Mouse (Mus musculus) midbrain, embryonic 14.5 days (tissue): ENCODE data around the gene Angptl2. TPM values are rescaled to one million over a fixed set of nuclear protein-coding genes. Genes with fewer than 3 reads are reported as not detected.

Source experiments
- ATAC-seq: fragments of 200-750 bp; cut with Nextera tagmentation; 2 replicates; pipeline ENCODE4 v1.8.0; 2017; ENCODE audit warnings: moderate number of reproducible peaks, moderate library complexity; ENCODE audit not compliant: low FRiP score, low TSS enrichment
- DNase-seq: peaks from one replicate; pipeline ENCODE4 v3.0.0-alpha.2; 2015
- H3K27ac ChIP-seq: fragments of 300-500 bp; sonication (generic); replicated peaks from 2 replicates; pipeline ENCODE4 v1.5.1; 2014; ENCODE audit warnings: mild to moderate bottlenecking, low read depth, low read length, moderate library complexity
- H3K27me3 ChIP-seq: fragments of 300-500 bp; sonication (generic); 2 replicates; pipeline ENCODE4 v1.6.1; 2014; ENCODE audit warnings: low read length, control low read depth, mixed read lengths; ENCODE audit not compliant: control insufficient read depth, insufficient read depth
- H3K36me3 ChIP-seq: fragments of 300-500 bp; sonication (generic); 2 replicates; pipeline ENCODE4 v1.6.1; 2014; ENCODE audit warnings: low read length, control low read depth; ENCODE audit not compliant: control insufficient read depth, insufficient read depth
- H3K4me1 ChIP-seq: fragments of 300-500 bp; sonication (generic); 2 replicates; pipeline ENCODE4 v1.6.1; 2014; ENCODE audit warnings: mild to moderate bottlenecking, antibody characterized with exemption, low read length, control low read depth; ENCODE audit not compliant: control insufficient read depth, insufficient read depth
- H3K4me2 ChIP-seq: fragments of 300-500 bp; sonication (generic); 2 replicates; pipeline ENCODE4 v1.6.1; 2014; ENCODE audit warnings: mild to moderate bottlenecking, low read length, moderate library complexity
- H3K4me3 ChIP-seq: fragments of 300-500 bp; sonication (generic); replicated peaks from 2 replicates; pipeline ENCODE4 v1.5.1; 2014; ENCODE audit warnings: low read depth, low read length
- H3K9ac ChIP-seq: fragments of 300-500 bp; sonication (generic); replicated peaks from 2 replicates; pipeline ENCODE4 v1.6.1; 2014; ENCODE audit warnings: mild to moderate bottlenecking, low read length, moderate library complexity
- H3K9me3 ChIP-seq: fragments of 300-500 bp; sonication (generic); 2 replicates; pipeline ENCODE4 v1.6.1; 2016; ENCODE audit warnings: low read length, control low read depth, mixed read lengths; ENCODE audit not compliant: control insufficient read depth
- WGBS: fragments of 180-500 bp; shearing (Covaris S2); extraction: QIAGEN DNeasy Blood & Tissue Kit; methylation state at CpG from one replicate; pipeline ENCODE4 v1.1.7; 2014; 5-methylcytosine and 5-hydroxymethylcytosine counted together
- polyA plus RNA-seq: library from polyadenylated mRNA; unstranded; fragments of >200 nt; fragmentation: Nextera tagmentation; extraction: Ambion mirVana; gene quantifications from 2 replicates; pipeline ENCODE4 v1.2.1, GENCODE M21; 2014

Angptl2 gene
- polyA plus RNA-seq, 1 experiment from 2014 or later, result 10.1 TPM

- WGBS, result 87% methylated on average over 7 of the region's 7 CpGs
- Histone ChIP-seq H3K36me3 (peaks cover 10% of the 10 kb centered on the region; the same call in 1 of the 2 replicates), H3K4me1 (no peaks in the 10 kb centered on the region), H3K9me3 (no peaks in the 10 kb centered on the region), H3K9ac (no peak overlapping the region), H3K4me2 (no peak overlapping the region), H3K27me3 (no peaks in the 10 kb centered on the region), H3K4me3 (no peak overlapping the region), H3K27ac (no peak overlapping the region)
- DNase-seq (no peak), ATAC-seq (no peak)
These were observed 32.7 kb downstream of the Angptl2 start for GRCm38 (mm10) chr2:33248549-33248948.

GRCm38 (mm10) chr2:33249922-33250633 is 34.2 kb downstream of the Angptl2 start:
- no peak for ATAC-seq
- no peak overlapping the region for H3K27ac ChIP-seq
- no peak overlapping the region for H3K4me2 ChIP-seq
- 79% methylated on average over 3 of the region's 3 CpGs for WGBS
- no peaks in the 10 kb centered on the region for H3K4me1 ChIP-seq
- no peak overlapping the region for H3K4me3 ChIP-seq
- H3K9me3 ChIP-seq, result no peaks in the 10 kb centered on the region
- no peak overlapping the region for H3K9ac ChIP-seq
- H3K27me3 ChIP-seq, result no peaks in the 10 kb centered on the region
- peaks cover 15% of the 10 kb centered on the region; the same call in 1 of the 2 replicates for H3K36me3 ChIP-seq
- DNase-seq, result no peak

GRCm38 (mm10) chr2:33252751-33253150 is 36.9 kb downstream of the Angptl2 start:
- Histone ChIP-seq H3K27ac (no peak overlapping the region), H3K9ac (no peak overlapping the region), H3K4me3 (no peak overlapping the region), H3K4me1 (no peaks in the 10 kb centered on the region), H3K4me2 (no peak overlapping the region), H3K36me3 (peaks cover 20% of the 10 kb centered on the region; the same call in 1 of the 2 replicates), H3K27me3 (no peaks in the 10 kb centered on the region), H3K9me3 (no peaks in the 10 kb centered on the region)
- 87% methylated on average over 6 of the region's 6 CpGs for WGBS
- ATAC-seq (no peak), DNase-seq (no peak)

- Histone ChIP-seq H3K27ac (no peak overlapping the region), H3K36me3 (peaks cover 17% of the 10 kb centered on the region; the same call in 1 of the 2 replicates), H3K9me3 (no peaks in the 10 kb centered on the region), H3K4me2 (no peak overlapping the region), H3K4me1 (no peaks in the 10 kb centered on the region), H3K27me3 (no peaks in the 10 kb centered on the region), H3K9ac (no peak overlapping the region), H3K4me3 (no peak overlapping the region)
- DNase-seq, result peak; percentile 42
- 76% methylated on average over 4 of the region's 4 CpGs for WGBS
- ATAC-seq, result no peak
These were observed 37.8 kb downstream of the Angptl2 start for GRCm38 (mm10) chr2:33253572-33254190.

- Histone ChIP-seq H3K4me3 (no peak overlapping the region), H3K4me1 (no peaks in the 10 kb centered on the region), H3K27me3 (no peaks in the 10 kb centered on the region), H3K9ac (no peak overlapping the region), H3K4me2 (no peak overlapping the region), H3K27ac (no peak overlapping the region), H3K36me3 (peaks cover 11% of the 10 kb centered on the region; the same call in 1 of the 2 replicates), H3K9me3 (no peaks in the 10 kb centered on the region)
- DNase-seq (no peak), ATAC-seq (no peak)
- 89% methylated on average over 9 of the region's 9 CpGs for WGBS
These were observed 38.6 kb downstream of the Angptl2 start for GRCm38 (mm10) chr2:33254318-33254985.

- DNase-seq (no peak), ATAC-seq (no peak)
- Histone ChIP-seq H3K4me3 (no peak overlapping the region), H3K4me1 (no peaks in the 10 kb centered on the region), H3K9ac (no peak overlapping the region), H3K9me3 (no peaks in the 10 kb centered on the region), H3K36me3 (peaks cover 31% of the 10 kb centered on the region), H3K27me3 (no peaks in the 10 kb centered on the region), H3K27ac (no peak overlapping the region), H3K4me2 (no peak overlapping the region)
- 93% methylated on average over 3 of the region's 3 CpGs for WGBS
These were observed 41.1 kb downstream of the Angptl2 start for GRCm38 (mm10) chr2:33256769-33257537.

GRCm38 (mm10) chr2:33260772-33261171 is 44.9 kb downstream of the Angptl2 start:
- Histone ChIP-seq H3K9me3 (no peaks in the 10 kb centered on the region), H3K4me2 (no peak overlapping the region), H3K27me3 (no peaks in the 10 kb centered on the region), H3K4me1 (no peaks in the 10 kb centered on the region), H3K36me3 (peaks cover 26% of the 10 kb centered on the region), H3K27ac (no peak overlapping the region), H3K9ac (no peak overlapping the region), H3K4me3 (no peak overlapping the region)
- DNase-seq (no peak), ATAC-seq (no peak)
- WGBS, result 80% methylated on average over 8 of the region's 8 CpGs

- H3K27me3 ChIP-seq, result no peaks in the 10 kb centered on the region
- H3K9ac ChIP-seq, result no peak overlapping the region
- no peak overlapping the region for H3K4me2 ChIP-seq
- H3K4me3 ChIP-seq, result no peak overlapping the region
- ATAC-seq, result no peak
- no peaks in the 10 kb centered on the region for H3K9me3 ChIP-seq
- DNase-seq, result no peak
- no peaks in the 10 kb centered on the region for H3K4me1 ChIP-seq
- peaks cover 25% of the 10 kb centered on the region for H3K36me3 ChIP-seq
- no peak overlapping the region for H3K27ac ChIP-seq
- 96% methylated on average over 3 of the region's 3 CpGs for WGBS
These were observed 45.6 kb downstream of the Angptl2 start for GRCm38 (mm10) chr2:33261475-33261874.
